Mouse (Mus musculus) gastrocnemius, adult 8-10 months (tissue): ENCODE measurements around the gene Abca12. TPM values are rescaled to one million over a fixed set of nuclear protein-coding genes. Genes with fewer than 3 reads are reported as not detected.

Experiments
- DNase-seq, 2 experiments: peaks; one replicate each; pipeline ENCODE4 v3.0.0; 2022; ENCODE audit warnings: low spot score in 2 of 2
- total RNA-seq, 4 experiments: library from RNA; stranded (reverse); gene quantifications; 2 replicates each; pipeline ENCODE4 v1.2.4; 2022

Abca12 gene
- total RNA-seq: not detected

DNA sequence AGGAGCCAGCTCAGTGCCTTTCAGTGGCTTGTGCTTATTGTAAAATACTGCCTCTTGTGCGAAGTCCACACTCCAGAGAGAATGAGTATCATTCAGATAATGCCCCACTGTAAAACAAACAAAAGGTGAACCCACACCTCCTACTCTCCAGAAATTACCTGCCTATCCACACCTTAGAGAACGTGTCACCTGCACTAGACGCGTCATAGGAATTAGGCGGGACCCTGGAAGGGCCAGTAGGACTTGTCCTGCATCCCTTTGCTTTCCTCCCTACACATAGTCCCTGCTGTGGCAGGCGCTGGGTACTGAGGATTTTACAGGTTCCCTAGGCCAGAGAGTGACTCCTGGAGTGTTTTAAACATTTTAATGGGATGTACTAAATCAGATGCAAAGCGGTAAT, at the start of gene Abca12:
Abca12 (minus strand) TSS at position 101 of the 400 bp plus-strand sequence.
- DNase-seq: no peak

DNA sequence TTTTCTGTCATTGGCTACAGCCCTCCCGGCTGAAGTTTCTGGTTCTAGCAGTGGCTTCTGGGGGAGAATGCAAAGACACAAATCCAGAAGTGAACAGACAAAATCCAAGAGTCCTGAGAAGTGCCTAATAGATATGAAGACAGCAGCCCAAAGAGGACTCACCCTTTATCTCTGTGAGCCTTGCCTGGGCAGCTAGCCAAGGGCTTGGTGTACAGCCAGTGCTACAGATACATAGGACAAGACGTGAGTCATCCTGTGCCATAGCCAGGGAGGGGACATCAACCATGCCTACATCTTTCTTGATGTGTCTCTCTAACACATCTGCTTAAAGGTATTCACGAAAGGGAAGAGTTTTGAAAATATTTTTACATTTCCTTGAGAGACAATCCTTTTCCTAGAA, 43.3 kb upstream of the Abca12 start:
- no peak for DNase-seq

DNA sequence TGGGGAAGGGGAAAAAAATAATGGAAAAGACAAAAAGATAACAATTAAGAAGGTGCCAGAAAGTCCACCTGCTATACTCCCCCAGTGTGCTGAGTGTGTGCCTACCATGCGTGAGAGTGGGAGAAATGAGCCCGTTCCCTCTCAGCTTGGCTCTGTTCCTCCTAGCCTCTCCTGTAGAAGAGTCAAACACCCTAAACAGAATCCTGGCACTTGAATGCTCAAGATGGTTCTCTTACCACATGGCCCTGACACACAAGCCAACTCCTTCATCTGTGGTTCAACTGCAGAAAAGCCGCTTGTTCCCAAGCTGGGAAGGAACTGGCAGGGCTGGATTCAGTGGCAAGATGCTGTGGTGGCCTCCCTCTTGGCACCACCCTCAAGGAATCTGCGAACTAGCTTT, 32.7 kb upstream of the Abca12 start:
- no peak for DNase-seq

DNA sequence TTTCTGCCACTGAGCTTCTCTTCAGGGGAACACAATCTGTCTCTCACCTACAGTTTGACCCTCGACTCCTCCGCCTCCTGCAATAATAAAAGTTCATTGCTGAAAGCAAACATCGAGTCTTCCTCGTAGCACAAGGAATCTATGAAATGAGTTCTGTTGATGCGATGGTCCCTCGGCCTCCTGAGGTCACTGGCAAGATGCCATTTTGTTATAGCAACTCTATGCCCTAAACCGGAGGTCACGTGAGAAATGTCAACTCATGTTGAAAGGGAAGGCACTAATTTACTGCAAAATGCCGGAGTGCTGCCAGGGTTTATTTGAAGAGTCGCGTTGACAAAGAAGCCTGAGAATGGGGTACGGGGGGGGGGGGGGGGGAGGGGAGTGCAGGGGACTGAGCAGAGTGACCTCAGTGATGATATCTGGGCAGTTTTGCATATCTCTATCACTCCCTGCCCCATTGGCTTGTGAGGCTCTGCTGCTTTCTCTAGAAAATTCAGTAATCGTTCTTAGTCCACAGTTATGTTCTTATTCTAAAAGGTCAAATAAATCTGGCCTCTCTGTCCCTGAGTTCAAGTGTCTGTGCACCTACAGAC, 7.1 kb upstream of the Abca12 start:
- DNase-seq: no peak

DNA sequence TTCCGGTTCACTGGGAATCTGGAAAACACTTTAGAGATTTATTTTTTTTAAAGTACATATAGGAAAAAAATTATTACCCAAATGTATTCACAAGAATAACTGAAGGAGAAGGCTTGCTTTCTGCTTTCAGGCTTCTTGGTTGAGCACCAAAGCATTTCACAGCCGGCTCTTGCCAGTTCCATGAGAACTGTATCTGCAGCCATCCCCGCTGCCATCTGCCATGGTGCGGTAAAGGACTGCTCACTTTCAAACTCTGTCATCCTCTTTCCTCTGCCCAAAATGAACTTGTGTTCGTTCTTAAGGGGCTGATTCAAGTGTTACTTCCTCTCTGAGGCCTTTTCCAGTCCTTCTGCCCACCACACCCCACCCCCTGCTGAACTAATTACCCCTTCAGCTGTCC, 3.8 kb upstream of the Abca12 start:
- no peak for DNase-seq

DNA sequence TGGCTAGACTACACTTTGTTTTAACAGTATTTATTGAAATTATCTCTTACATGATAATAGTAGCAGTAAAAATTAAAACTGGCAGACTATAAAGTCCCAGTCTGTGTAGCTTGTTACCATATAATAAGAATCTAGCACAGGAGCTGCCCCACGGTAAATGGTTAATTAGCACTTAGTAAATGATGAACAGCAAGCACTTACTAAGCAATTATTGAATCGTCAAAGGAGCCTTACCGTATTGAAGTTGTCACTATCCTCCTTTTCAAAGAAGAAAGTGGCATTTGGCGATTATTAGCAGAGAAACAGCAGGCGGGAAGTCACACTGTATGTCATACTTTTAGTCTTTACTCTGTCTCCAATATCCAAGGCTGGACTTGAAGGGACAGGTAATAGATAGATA, 3.2 kb upstream of the Abca12 start:
- no peak for DNase-seq

DNA sequence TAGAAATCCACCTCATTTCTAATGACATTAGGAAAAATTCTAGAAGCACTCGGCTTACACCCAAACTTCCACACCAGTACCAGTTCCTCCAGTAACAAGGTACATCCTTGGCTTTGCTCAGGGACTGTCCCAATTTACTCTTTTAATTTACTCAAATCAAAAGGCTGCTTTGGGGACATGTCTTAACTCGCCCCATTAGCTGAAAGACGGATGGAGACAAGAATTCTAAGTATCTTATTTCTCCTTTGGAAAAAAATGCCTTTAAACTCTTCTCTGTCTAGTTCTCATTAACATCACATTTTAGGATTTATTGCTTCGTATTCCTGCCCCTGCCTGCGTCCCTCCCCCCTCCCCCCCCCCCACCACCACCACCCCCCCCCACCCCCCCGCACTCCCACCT, 626 bp downstream of the Abca12 start:
- no peak for DNase-seq

DNA sequence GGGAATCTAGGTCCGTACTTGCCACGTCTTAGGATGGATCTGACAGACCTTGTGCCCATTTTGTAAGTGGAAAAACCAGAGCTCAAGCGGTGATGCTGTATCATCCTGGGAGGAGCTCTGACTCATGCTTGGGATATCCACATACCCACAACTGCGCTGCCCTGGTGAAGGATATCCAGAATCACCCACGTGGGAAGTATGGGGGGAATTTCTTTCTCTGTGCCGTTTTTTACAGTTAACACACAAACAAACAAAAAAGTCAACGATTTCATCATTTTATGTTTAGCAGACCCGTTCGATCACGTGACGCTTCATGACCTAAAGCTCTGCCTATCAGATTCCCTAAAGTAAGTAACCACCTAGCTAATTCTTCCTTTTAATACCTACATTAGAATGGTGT, 1.6 kb downstream of the Abca12 start:
- no peak for DNase-seq

DNA sequence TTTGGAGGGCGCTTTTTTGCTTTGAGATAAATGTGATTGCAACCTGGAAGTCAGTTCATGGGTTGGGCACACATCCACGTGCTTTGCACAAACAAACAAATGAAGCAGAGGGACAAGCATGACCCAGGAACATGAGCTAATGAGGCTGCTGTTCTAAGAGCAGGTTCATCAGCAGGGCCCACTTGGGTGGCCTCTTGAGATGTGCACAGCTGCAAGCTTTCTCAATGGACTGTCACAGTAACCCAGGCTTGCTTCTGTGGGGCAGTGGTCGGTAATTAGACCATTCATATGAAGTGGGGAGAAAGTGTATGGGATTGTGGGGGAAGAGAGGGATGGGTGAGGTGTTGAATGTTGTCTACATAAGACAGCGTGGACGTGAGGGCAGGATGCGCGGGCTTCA, 7.0 kb downstream of the Abca12 start:
- DNase-seq: no peak

DNA sequence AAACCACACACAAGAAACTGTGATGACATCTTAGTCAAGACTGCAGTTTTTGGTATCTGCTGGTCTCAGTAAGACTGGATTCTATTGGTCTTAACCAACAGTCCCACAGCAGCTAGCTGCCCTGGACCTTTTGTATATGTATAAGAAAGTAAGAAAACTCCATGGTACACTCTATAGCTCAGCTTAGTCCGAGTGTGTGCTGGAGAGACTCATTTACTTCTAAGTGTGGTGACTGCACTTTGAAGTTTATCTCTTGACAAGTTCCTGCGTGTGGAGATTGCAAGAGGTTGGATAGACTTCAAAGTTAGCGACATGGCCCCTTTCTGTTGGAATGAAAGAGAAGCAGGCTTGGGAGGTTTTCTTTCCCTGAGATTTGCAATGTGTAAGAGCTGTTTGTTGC, 17.1 kb downstream of the Abca12 start:
- no peak for DNase-seq

DNA sequence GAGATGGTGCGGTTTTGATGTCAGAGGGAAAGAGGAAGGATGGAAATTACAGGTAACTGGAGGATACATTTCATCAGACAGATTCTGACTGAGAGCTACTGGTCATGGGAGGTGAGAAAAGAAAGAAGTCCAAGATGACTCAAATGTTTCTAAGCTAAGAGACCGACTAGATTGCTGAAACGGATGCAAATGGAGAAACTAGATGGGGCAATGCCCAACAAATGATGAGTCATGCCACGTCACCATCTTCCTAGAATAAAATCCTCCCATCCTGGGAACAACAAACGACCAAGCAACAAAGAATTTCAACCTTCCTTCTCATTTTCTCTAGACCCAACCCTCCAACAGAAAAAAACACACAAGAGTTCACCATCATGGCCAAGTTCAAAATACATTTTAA, 18.6 kb downstream of the Abca12 start:
- no peak for DNase-seq

DNA sequence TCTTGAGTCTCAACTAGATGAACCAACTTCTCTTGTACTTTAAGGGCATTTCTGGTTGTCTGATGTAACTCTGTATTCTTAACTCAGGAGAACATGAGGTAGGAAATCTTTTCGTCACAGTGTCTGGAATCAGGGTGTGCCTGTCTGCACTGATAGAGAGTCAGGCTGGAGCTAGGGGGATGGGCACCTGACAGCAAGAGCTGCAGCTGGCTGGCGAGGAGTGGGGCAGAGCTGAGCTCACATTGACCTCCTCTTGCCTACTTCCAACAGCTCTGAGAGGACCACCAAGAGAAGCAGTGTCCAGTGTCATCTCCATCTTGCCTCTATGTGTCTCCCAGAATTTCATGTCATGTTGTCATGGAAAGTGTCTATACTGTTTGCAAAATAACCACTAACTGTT, 20.5 kb downstream of the Abca12 start:
- DNase-seq: no peak

DNA sequence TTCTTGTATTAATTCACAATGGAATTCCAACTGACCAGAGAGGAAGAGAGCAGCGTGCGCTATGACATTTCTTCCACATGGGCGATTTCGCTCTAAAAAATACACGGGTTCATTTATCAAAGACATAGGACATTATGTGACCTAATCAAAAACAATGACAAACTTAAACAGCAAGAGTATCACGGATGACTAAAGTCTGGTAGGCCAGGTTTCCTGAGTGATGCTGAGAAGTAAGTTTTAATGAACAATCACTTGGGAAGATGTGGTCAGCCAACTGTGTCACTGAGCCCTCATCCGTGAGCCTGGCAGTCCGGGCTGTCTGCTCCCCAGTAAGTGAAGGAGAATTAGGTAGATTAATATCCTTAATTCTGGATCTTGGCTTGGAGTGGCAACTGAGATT, 21.2 kb downstream of the Abca12 start:
- no peak for DNase-seq

DNA sequence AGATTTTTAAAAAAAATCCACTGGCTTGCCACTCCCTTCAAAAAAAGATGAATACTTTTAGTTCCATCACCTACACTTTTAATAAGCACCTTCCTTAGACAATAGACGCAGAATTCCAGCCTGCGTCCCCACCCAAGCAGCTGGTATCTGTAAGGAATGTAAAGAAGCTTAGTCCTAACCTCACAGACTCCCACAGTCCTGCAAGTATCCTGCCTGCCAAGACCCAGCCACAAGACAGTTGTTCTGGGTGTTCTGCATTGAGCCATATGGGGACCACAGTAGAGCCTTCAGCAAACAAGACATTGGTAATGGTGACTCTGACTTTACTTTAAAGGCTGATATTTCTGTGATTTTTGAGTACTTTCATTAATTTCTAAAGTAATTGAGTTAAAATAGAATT, 22.2 kb downstream of the Abca12 start:
- DNase-seq: no peak

DNA sequence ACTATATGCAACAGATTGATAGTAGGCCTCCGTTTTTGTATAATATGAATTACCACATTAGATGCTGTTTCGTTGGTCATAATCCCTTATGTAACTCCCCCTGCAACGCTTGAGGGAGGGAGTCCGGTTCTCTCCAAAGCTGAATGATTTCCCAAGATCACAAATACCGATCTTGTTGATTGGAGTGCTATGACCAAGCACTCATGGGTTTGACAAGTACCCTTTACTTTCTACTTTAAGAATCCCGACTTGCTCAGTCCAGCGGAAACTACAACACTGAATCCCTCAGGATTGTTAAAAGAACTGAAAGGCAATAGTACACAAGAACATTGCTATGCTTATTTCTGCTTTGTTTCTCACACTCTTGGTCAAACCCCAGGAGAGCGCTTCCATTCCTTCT, 28.1 kb downstream of the Abca12 start:
- no peak for DNase-seq

DNA sequence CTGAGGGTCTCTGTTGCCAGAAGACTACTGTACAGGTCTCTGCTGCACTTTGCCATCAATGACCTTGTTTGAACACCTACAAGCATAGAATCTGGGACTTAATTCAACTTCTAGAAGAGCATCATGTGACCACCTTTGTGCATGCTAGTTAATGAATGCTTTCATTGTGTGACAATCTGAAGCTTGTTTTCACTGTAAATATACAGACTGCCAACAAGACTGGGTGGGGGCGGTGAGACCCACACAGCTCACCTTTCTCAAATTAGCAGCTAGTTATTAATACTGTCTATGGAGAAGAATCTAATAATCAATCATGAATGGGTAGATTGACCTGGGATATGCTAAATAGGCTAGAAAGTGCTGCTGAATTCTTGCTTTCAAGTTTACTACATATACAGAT, 30.6 kb downstream of the Abca12 start:
- DNase-seq: no peak

DNA sequence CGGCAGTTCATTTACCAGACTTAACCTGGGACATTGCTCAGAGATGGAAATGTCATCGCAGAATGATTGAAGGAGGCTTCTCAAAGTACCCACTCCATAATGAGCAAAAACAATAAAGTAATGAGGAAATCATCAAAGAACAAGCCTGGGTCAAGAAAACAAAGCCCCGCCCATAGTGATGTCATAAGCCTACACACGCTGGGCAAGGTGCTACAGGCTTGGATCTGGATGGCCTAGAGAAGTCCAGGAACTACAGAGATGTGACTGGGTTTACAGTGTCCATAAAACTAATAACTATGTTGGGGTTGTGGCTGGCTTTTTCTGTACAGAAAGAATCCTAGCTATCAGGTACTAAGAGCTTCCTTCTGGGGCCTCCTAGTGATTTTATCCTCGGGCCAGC, 41.6 kb downstream of the Abca12 start:
- no peak for DNase-seq

DNA sequence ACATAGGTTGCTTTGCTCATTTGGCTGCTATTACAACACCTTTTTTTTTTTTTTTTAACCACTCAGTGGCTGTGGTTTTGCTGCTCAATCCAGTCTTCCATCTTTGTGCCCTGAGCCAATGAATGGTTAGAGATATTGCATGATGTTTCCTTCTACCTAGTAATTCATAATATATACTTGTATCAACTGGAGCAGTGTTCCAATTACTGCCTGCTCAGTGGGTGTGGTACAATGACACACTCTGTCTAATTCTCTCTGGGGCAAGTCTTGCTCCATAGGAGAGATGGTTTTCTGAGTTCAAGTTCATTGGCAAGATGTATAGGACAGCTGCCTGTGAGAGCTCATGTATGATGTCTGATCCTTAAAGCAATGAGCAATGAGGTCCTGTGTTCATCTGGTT, 44.4 kb downstream of the Abca12 start:
- DNase-seq: no peak

DNA sequence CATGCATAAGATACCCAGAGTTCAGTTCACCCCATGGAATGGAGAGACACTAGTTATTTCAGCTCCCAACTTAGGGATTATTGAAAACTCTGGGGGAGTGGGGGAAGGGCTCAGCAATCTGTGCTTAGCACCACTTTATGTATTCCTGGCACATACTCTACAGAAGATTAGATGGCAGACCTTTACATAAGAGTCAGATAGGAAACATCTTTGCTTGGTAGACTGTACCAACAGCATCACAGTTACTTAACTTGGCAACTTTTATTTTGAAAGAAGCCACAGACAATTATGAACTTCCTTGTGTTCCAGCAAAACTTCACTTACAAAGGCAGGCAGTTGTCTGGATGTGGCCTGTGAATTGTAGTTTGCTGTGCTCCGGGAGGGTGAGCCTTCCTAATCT, 46.9 kb downstream of the Abca12 start:
- no peak for DNase-seq

DNA sequence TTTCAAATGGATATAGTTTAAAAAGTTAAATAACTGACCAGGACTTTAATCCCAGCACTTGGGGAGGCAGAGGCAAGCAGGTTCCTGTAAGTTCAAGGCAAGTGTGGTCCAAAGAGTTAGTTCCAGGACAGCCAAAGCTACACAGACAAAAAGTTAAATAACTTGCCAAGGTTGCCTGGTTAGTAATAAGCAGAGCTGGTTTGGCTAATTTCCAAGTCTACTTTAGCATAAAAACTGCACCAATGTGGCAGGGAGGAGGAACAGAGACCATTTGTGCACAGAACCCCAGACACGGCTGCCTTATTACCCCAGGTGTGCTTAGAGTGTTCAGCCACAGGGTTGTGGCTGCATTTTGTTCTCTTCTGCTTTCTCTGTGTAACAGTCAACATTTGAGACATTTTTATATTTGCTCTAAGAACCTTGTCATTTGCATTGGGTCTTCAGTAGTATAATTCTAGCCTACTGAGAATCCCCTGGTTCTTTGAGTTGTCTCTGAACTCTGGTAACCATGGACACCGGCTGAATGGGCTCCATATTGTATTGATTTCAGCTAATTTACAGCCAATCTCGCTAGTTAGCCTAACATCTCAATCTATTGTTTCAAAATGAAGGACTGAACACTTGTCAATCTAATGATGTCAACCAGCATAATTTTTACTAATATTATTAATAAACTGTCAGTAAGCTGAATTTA, 71.7 kb downstream of the Abca12 start:
- DNase-seq: no peak

DNA sequence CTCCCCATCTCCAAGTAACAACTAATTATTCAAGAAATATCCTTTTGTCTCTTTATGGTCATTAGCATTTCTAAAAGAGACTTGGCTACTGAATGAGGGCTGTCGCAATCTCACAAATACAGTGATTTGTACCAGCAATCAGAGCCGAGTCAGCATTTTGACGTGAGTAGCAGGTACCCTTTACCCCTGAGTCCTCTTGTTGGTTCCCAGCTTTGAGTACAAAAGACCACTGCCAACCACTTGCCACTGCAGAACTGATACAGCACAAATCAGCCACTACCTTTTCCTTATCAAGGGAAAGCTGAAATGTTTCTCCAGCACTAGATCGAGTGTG, 72.5 kb downstream of the Abca12 start:
- no peak for DNase-seq

DNA sequence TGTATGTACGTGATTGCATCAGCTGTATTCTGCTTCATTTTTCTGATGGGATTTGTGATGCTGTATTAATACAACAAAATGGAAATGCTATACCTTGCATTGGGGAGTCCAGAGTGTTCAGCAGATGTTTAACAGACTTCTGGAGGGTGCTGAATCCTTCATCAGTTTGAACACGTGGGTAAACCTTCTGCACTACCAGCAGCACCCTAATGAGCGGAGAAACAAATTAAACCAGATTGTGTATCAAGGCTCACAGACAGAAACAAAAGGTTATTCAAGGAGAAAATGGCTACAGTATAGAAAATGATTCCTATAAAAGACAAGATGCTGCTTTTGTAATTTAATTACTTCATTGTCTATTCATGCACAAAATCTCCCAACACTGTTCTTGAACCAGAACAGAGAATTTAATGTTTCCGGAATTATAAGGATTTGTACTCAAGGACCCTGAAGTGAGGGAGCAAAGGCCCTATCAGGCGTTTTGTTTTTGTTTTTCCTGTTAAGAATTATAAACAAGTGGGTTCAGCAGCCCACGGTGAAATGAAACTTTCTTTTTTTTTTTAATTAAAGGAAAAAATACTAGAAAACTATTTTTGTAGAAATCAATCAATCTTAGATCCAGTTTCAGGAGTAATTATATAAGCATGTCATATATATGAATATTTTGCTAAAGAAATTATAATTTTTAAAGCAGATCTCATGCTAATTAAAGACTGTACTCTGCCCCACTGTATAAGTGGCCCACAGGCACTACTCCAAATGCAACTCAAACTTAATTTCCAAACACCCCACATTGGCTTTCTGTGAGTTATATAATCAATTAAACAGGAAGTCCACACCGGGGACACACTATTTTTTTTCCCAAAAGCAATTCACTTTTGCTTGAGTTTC, 73.1 kb downstream of the Abca12 start:
- DNase-seq: no peak
